Mouse (Mus musculus) liver, adult 2 months (tissue): ENCODE data around the gene Cdc14a.

Source experiments
- CTCF ChIP-seq: fragments of 200-500 bp; IDR thresholded peaks from 2 replicates; pipeline ENCODE4 v1.5.1; 2011; ENCODE audit warnings: low read depth, low read length, control low read depth
- POLR2A ChIP-seq: fragments of 200-500 bp; IDR thresholded peaks from 2 replicates; pipeline ENCODE4 v1.6.1; 2011; ENCODE audit warnings: low read length, control low read depth; ENCODE audit not compliant: insufficient read depth; ENCODE audit errors: extremely low read depth

- TF ChIP-seq CTCF, result no peak
- TF ChIP-seq POLR2A, result no peak
Observed at GRCm38 (mm10) chr3:116425901-116426300, 2.1 kb upstream of the Cdc14a start.
